Mouse (Mus musculus): ENCODE results near the gene Gm21761.
"Not testable (repeated sequence)": the region's sequence is repeated elsewhere in the genome, so short reads cannot be mapped to it uniquely, and the experiment has no call there.

- not testable (repeated sequence) for TF ChIP-seq CTCF (IDR thresholded peaks at IDR 0.05; ENCODE audit: low read depth); EP300 (optimal IDR thresholded peaks at IDR 0.05)
Observed at GRCm38 (mm10) chr13:119968193-119968592, 39.1 kb upstream of the Gm21761 start.
